Mouse (Mus musculus) liver, adult 2 months (tissue): Measurements from ENCODE around the gene Lats2. TPM values are rescaled to one million over a fixed set of nuclear protein-coding genes. Genes with fewer than 3 reads are reported as not detected.
"Not testable (repeated sequence)": the region's sequence is repeated elsewhere in the genome, so short reads cannot be mapped to it uniquely, and the experiment has no call there.

ENCODE experiments used
- DNase-seq: peaks from one replicate; pipeline ENCODE4 v3.0.0-alpha.2; 2011; ENCODE audit warnings: low read depth, low spot score; ENCODE audit errors: extremely low read depth
- H3K27ac ChIP-seq: fragments of 200-500 bp; replicated peaks from 2 replicates; pipeline ENCODE4 v1.5.1; 2012; ENCODE audit warnings: low read depth, mild to moderate bottlenecking, control low read depth, inconsistent platforms, low read length; ENCODE audit not compliant: insufficient read depth
- H3K27me3 ChIP-seq: fragments of 200-500 bp; 2 replicates; pipeline ENCODE4 v1.6.1; 2012; ENCODE audit warnings: mild to moderate bottlenecking, moderate library complexity, low read length, inconsistent platforms; ENCODE audit not compliant: control insufficient read depth, insufficient read depth
- H3K36me3 ChIP-seq: fragments of 200-500 bp; 2 replicates; pipeline ENCODE4 v1.6.1; 2012; ENCODE audit warnings: low read length, inconsistent platforms; ENCODE audit not compliant: control insufficient read depth, insufficient read depth
- H3K4me1 ChIP-seq: fragments of 200-500 bp; 2 replicates; pipeline ENCODE4 v1.6.1; 2011; ENCODE audit warnings: low read length; ENCODE audit not compliant: control insufficient read depth, insufficient read depth
- H3K4me3 ChIP-seq: fragments of 200-500 bp; 2 replicates; pipeline ENCODE4 v1.5.1; 2011; ENCODE audit warnings: low read depth, mild to moderate bottlenecking, control low read depth, low read length, moderate library complexity; ENCODE audit not compliant: insufficient read depth
- H3K79me2 ChIP-seq: fragments of 200-500 bp; 2 replicates; pipeline ENCODE4 v1.6.1; 2012; ENCODE audit warnings: inconsistent platforms, mild to moderate bottlenecking, low read length, moderate library complexity; ENCODE audit not compliant: control insufficient read depth, insufficient read depth
- H3K9ac ChIP-seq: fragments of 200-500 bp; 2 replicates; pipeline ENCODE4 v1.6.1; 2012; ENCODE audit warnings: low read depth, mild to moderate bottlenecking, control low read depth, inconsistent platforms, low read length
- CTCF ChIP-seq: fragments of 200-500 bp; IDR thresholded peaks from 2 replicates; pipeline ENCODE4 v1.5.1; 2011; ENCODE audit warnings: low read depth, low read length, control low read depth
- POLR2A ChIP-seq: fragments of 200-500 bp; IDR thresholded peaks from 2 replicates; pipeline ENCODE4 v1.6.1; 2011; ENCODE audit warnings: low read length, control low read depth; ENCODE audit not compliant: insufficient read depth; ENCODE audit errors: extremely low read depth
- WGBS: fragments of 180-500 bp; shearing (Covaris S2); methylation state at CpG from one replicate; pipeline ENCODE4 v1.1.7; 2018; 5-methylcytosine and 5-hydroxymethylcytosine counted together
- polyA plus RNA-seq: library from polyadenylated mRNA; depleted of rRNA; stranded (reverse); fragments of >200 nt; gene quantifications from 2 replicates; pipeline ENCODE4 v1.2.3, GENCODE M21; 2012
- total RNA-seq: library from RNA; depleted of rRNA; stranded (reverse); fragments of >200 nt; gene quantifications from 2 replicates; pipeline ENCODE4 v1.2.3, GENCODE M21; 2014

Gene Lats2
- total and polyA plus RNA-seq, 2 experiments = 8.6 to 8.8 TPM

DNA sequence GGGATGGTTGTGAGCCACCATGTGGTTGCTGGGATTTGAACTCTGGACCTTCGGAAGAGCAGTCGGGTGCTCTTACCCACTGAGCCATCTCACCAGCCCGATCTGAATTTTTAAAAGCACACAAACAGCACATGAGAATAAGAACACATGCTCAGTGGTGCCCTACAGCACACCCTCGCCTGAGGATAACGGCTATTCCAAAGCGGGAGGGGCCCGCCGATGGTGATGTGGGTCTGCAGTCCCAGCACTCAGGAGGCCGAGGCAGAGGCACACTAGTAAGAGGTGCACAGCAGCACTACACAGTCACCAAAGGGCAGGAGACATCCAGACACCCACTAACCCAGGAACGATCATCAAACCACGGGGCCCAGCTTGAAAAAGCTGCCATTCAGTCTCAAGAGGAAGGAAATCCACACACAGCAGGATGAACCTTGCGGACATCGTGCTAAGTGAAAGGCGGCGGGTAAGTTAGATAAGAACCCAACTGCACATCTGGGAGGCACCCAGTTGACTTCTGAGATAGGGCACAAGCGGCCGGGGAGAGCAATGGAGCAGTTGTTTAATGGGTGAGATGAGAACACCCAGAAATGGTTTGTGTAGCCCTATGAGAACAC is 65.6 kb downstream of the Lats2 start:
- DNase-seq = no peak
- Histone ChIP-seq H3K36me3 (peaks cover 40% of the 10 kb centered on the region), H3K4me3 (no peak overlapping the region), H3K79me2 (no peaks in the 10 kb centered on the region), H3K27me3 (no peaks in the 10 kb centered on the region), H3K4me1 (no peaks in the 10 kb centered on the region), H3K27ac (no peak overlapping the region), H3K9ac (no peak overlapping the region)
- TF ChIP-seq CTCF (no peak), POLR2A (no peak)
- 84% methylated on average over 17 of the region's 17 CpGs for WGBS

DNA sequence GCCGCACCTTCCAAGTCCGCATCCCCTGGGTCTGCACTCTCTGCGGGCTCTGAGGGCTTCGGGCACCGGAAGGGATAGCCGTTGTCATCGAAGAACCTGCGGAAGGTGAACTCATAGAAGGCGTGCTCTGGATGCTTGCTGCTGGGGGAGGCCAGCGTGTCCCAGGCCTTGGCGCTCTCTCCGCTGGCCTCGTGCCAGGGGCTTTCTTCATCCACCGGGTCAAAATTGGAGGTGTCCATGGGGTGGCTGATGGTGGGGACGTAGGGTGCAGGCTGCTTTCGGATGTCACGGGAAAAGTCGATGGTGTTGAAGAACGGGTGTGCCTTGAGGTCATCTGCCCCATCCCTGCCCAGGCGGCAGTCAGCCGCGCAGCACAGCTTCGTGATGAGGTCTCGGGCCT is 66.9 kb downstream of the Lats2 start:
- H3K27me3 ChIP-seq = no peaks in the 10 kb centered on the region
- WGBS = 90% methylated on average over 24 of the region's 24 CpGs
- H3K4me1 ChIP-seq = no peaks in the 10 kb centered on the region
- DNase-seq = no peak
- H3K27ac ChIP-seq = no peak overlapping the region
- peaks cover 40% of the 10 kb centered on the region for H3K36me3 ChIP-seq
- no peak for TF ChIP-seq CTCF
- TF ChIP-seq POLR2A = no peak
- H3K9ac ChIP-seq = no peak overlapping the region
- H3K4me3 ChIP-seq = no peak overlapping the region
- H3K79me2 ChIP-seq = no peaks in the 10 kb centered on the region

DNA sequence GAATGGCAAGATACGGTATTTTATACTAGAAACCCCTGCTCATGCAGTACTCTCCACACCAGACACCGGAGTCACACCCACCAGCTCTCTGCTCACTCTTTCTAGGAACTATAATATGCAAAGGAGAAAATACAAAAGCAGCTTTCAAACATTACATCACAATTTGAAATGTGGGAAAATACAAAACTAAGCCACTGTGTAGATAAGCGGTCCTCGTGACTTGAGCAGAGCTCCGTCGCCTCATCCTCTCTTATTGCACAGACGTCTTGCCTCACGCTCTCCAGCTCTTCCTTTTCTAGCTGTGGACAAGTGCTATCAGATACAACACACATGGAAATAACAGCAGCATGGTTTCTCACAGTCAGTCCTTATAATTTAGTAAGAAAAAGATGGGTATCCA is 67.5 kb downstream of the Lats2 start:
- TF ChIP-seq POLR2A = no peak
- no peak for TF ChIP-seq CTCF
- Histone ChIP-seq H3K79me2 (no peaks in the 10 kb centered on the region), H3K4me1 (no peaks in the 10 kb centered on the region), H3K36me3 (peaks cover 34% of the 10 kb centered on the region), H3K27ac (no peak overlapping the region), H3K27me3 (no peaks in the 10 kb centered on the region), H3K4me3 (no peak overlapping the region), H3K9ac (no peak overlapping the region)
- 93% methylated on average over 8 of the region's 8 CpGs for WGBS
- no peak for DNase-seq

DNA sequence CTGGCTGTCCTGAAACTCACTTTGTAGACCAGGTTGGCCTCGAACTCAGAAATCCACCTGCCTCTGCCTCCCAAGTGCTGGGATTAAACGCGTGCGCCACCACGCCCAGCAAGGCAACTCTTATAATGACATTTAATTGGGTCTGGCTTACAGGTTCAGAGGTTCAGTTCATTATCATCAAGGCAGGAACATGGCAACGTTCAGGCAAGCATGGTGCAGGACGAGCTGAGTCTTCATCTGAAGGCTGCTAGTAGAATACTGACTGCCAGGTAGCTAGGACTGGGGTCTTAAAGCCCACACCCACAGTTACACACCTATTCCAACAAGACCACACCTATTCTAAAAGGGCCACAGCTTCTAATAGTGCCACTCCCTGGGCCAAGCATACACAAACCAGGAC is 70.1 kb downstream of the Lats2 start:
- not testable (repeated sequence) for H3K27me3 ChIP-seq, H3K4me1 ChIP-seq, H3K27ac ChIP-seq, H3K79me2 ChIP-seq, H3K9ac ChIP-seq, H3K4me3 ChIP-seq, DNase-seq
- WGBS = 92% methylated on average over 7 of the region's 7 CpGs
- peaks cover 20% of the 10 kb centered on the region for H3K36me3 ChIP-seq

DNA sequence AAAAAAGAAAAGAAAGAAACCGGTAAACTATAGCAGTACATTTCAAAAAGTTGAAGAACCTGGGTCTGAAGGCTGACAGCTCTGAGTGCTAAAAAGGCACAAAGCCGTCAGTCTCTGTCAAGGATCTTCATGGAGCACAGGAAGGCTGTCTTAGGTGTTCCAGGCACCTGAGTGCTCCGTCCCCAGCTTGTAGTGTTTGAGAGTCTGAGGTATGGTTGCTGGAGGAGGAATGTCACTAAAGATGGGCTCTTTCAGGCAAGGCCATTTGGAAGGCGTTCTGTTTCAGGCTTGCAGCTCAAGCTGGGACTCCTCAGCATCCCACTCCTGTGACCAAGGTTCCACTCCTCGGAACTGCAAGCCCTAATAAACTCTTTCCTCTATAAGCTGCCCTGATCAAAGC is 70.7 kb downstream of the Lats2 start:
- no peak overlapping the region for H3K9ac ChIP-seq
- peaks cover 18% of the 10 kb centered on the region for H3K36me3 ChIP-seq
- H3K27me3 ChIP-seq = no peaks in the 10 kb centered on the region
- H3K79me2 ChIP-seq = no peaks in the 10 kb centered on the region
- 85% methylated on average over 5 of the region's 5 CpGs for WGBS
- no peak overlapping the region for H3K4me3 ChIP-seq
- TF ChIP-seq POLR2A = no peak
- no peak for TF ChIP-seq CTCF
- H3K4me1 ChIP-seq = no peaks in the 10 kb centered on the region
- no peak for DNase-seq
- H3K27ac ChIP-seq = no peak overlapping the region

DNA sequence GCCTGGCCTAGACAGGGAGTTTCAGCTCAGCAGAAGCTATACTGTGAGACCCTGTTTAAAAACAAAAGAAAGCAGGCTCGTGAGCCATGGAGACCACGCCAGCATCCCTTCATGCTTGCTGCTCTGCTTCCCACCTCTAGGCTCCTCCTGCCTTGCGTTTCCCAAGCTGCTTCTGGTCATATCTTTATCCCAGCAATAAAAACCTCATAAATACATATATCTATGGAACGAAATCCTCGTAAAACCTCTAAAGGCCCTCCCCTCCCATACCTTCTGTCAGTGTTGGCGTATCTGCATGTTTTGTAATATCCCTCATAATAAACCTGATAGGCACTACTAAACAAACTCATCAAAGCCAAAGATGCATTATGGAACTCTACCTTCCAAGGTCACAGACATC is 71.5 kb downstream of the Lats2 start:
- Histone ChIP-seq H3K36me3 (peaks cover 14% of the 10 kb centered on the region), H3K27me3 (no peaks in the 10 kb centered on the region), H3K27ac (no peak overlapping the region), H3K79me2 (no peaks in the 10 kb centered on the region), H3K4me1 (no peaks in the 10 kb centered on the region), H3K9ac (no peak overlapping the region), H3K4me3 (no peak overlapping the region)
- WGBS = 93% methylated on average over 6 of the region's 6 CpGs
- DNase-seq = no peak
- TF ChIP-seq CTCF (no peak), POLR2A (no peak)
